Mouse (Mus musculus) heart, embryonic 11.5 days (tissue): ENCODE measurements around the gene Wnt6. TPM values are rescaled to one million over a fixed set of nuclear protein-coding genes. Genes with fewer than 3 reads are reported as not detected.
"Not testable (repeated sequence)": the region's sequence is repeated elsewhere in the genome, so short reads cannot be mapped to it uniquely, and the experiment has no call there.

ENCODE experiments used
- ATAC-seq: fragments of 200-750 bp; cut with Nextera tagmentation; replicated peaks from 2 replicates; pipeline ENCODE4 v1.8.0; 2017; ENCODE audit warnings: moderate library complexity; ENCODE audit not compliant: insufficient number of reproducible peaks, low FRiP score, low TSS enrichment
- H3K27ac ChIP-seq: fragments of 300-500 bp; sonication (generic); 2 replicates; pipeline ENCODE4 v1.5.1; 2014; ENCODE audit warnings: mild to moderate bottlenecking, low read depth, low read length
- H3K27me3 ChIP-seq: fragments of 300-500 bp; sonication (generic); 2 replicates; pipeline ENCODE4 v1.6.1; 2014; ENCODE audit warnings: mild to moderate bottlenecking, low read length, mixed read lengths; ENCODE audit not compliant: control insufficient read depth, insufficient read depth
- H3K36me3 ChIP-seq: fragments of 300-500 bp; sonication (generic); 2 replicates; pipeline ENCODE4 v1.6.1; 2014; ENCODE audit warnings: mild to moderate bottlenecking, low read length, moderate library complexity, mixed read lengths; ENCODE audit not compliant: control insufficient read depth, insufficient read depth
- H3K4me1 ChIP-seq: fragments of 300-500 bp; sonication (generic); 2 replicates; pipeline ENCODE4 v1.6.1; 2014; ENCODE audit warnings: low read length; ENCODE audit not compliant: control insufficient read depth, insufficient read depth
- H3K4me2 ChIP-seq: fragments of 300-500 bp; sonication (generic); 2 replicates; pipeline ENCODE4 v1.6.1; 2014; ENCODE audit warnings: mild to moderate bottlenecking, moderate library complexity
- H3K4me3 ChIP-seq: fragments of 300-500 bp; sonication (generic); 2 replicates; pipeline ENCODE4 v1.5.1; 2014; ENCODE audit warnings: low read depth, low read length
- H3K9ac ChIP-seq: fragments of 300-500 bp; sonication (generic); 2 replicates; pipeline ENCODE4 v1.6.1; 2014; ENCODE audit warnings: mild to moderate bottlenecking, low read depth, low read length, moderate library complexity
- H3K9me3 ChIP-seq: fragments of 300-500 bp; sonication (generic); replicated peaks from 2 replicates; pipeline ENCODE4 v1.6.1; 2016; ENCODE audit warnings: low read length; ENCODE audit not compliant: control insufficient read depth
- WGBS: fragments of 180-500 bp; shearing (Covaris S2); extraction: QIAGEN DNeasy Blood & Tissue Kit; methylation state at CpG from one replicate; pipeline ENCODE4 v1.1.7; 2014; ENCODE audit not compliant: insufficient replicate concordance; 5-methylcytosine and 5-hydroxymethylcytosine counted together
- polyA plus RNA-seq: library from polyadenylated mRNA; unstranded; fragments of >200 nt; fragmentation: Nextera tagmentation; extraction: Ambion mirVana; gene quantifications from 2 replicates; pipeline ENCODE4 v1.2.1, GENCODE M21; 2014

The Wnt6 gene
- polyA plus RNA-seq, 1 experiment from 2014 or later: 0.46 TPM

GRCm38 (mm10) chr1:74805843-74806242 lies 34.2 kb downstream of the Wnt6 start:
- no peaks in the 10 kb centered on the region for H3K9me3 ChIP-seq
- no peak for ATAC-seq
- peaks cover 92% of the 10 kb centered on the region for H3K27me3 ChIP-seq
- H3K36me3 ChIP-seq: no peaks in the 10 kb centered on the region
- no peak overlapping the region for H3K4me3 ChIP-seq
- WGBS: 7% methylated on average over 5 of the region's 5 CpGs
- no peak overlapping the region for H3K4me2 ChIP-seq
- no peak overlapping the region for H3K9ac ChIP-seq
- H3K4me1 ChIP-seq: peaks cover 26% of the 10 kb centered on the region
- H3K27ac ChIP-seq: no peak overlapping the region

- H3K9me3 ChIP-seq: no peaks in the 10 kb centered on the region
- WGBS: under 1% methylated on average over 37 of the region's 38 CpGs
- peak overlapping the region; percentile 66 for H3K4me2 ChIP-seq
- H3K27ac ChIP-seq: no peak overlapping the region
- ATAC-seq: no peak
- H3K27me3 ChIP-seq: peaks cover 88% of the 10 kb centered on the region
- peaks cover 26% of the 10 kb centered on the region for H3K4me1 ChIP-seq
- no peaks in the 10 kb centered on the region for H3K36me3 ChIP-seq
- H3K9ac ChIP-seq: 0 out of 2 replicates have a peak overlapping the region, but pooled peaks have one; percentile 16
- H3K4me3 ChIP-seq: peak overlapping the region; percentile 30
These were observed 34.9 kb downstream of the Wnt6 start for GRCm38 (mm10) chr1:74806360-74807311.

- WGBS: 5% methylated on average over 23 of the region's 23 CpGs
- H3K9me3 ChIP-seq: no peaks in the 10 kb centered on the region
- ATAC-seq: no peak
- H3K27me3 ChIP-seq: peaks cover 85% of the 10 kb centered on the region
- H3K4me1 ChIP-seq: peaks cover 26% of the 10 kb centered on the region
- H3K36me3 ChIP-seq: no peaks in the 10 kb centered on the region
- H3K27ac ChIP-seq: no peak overlapping the region
- H3K4me2 ChIP-seq: peak overlapping the region; percentile 30; the same call in 1 of the 2 replicates
- H3K4me3 ChIP-seq: 0 out of 2 replicates have a peak overlapping the region, but pooled peaks have one; percentile 3
- H3K9ac ChIP-seq: no peak overlapping the region
These were observed 35.9 kb downstream of the Wnt6 start for GRCm38 (mm10) chr1:74807551-74808071.

- peak overlapping the region; percentile 8; the same call in 1 of the 2 replicates for H3K4me3 ChIP-seq
- peaks cover 22% of the 10 kb centered on the region for H3K4me1 ChIP-seq
These were observed 36.4 kb downstream of the Wnt6 start for GRCm38 (mm10) chr1:74808078-74808477.

GRCm38 (mm10) chr1:74809007-74809406 lies 37.3 kb downstream of the Wnt6 start:
- H3K9me3 ChIP-seq: no peaks in the 10 kb centered on the region
- no peak overlapping the region for H3K4me2 ChIP-seq
- H3K27me3 ChIP-seq: peaks cover 73% of the 10 kb centered on the region
- no peak overlapping the region for H3K4me3 ChIP-seq
- no peaks in the 10 kb centered on the region for H3K36me3 ChIP-seq
- H3K27ac ChIP-seq: no peak overlapping the region
- WGBS: 58% methylated on average over 10 of the region's 10 CpGs
- no peak overlapping the region for H3K9ac ChIP-seq
- no peak for ATAC-seq
- peaks cover 16% of the 10 kb centered on the region for H3K4me1 ChIP-seq

More at GRCm38 (mm10) chr1:74808078-74808477, 36.4 kb downstream of the Wnt6 start:
- no peaks in the 10 kb centered on the region for H3K36me3 ChIP-seq
- peaks cover 80% of the 10 kb centered on the region for H3K27me3 ChIP-seq
- H3K9me3 ChIP-seq: no peaks in the 10 kb centered on the region
- 1% methylated on average over 16 of the region's 16 CpGs for WGBS
- ATAC-seq: no peak; the same call in 1 of the 2 replicates
- H3K4me2 ChIP-seq: peak overlapping the region; percentile 43
- H3K9ac ChIP-seq: no peak overlapping the region
- H3K27ac ChIP-seq: no peak overlapping the region

- H3K27me3 ChIP-seq: peaks cover 14% of the 10 kb centered on the region
- no peaks in the 10 kb centered on the region for H3K36me3 ChIP-seq
- no peak overlapping the region for H3K27ac ChIP-seq
- no peaks in the 10 kb centered on the region for H3K4me1 ChIP-seq
- 64% methylated on average over 9 of the region's 9 CpGs for WGBS
- no peaks in the 10 kb centered on the region for H3K9me3 ChIP-seq
- H3K4me3 ChIP-seq: no peak overlapping the region
- no peak overlapping the region for H3K4me2 ChIP-seq
- no peak overlapping the region for H3K9ac ChIP-seq
- ATAC-seq: no peak
These were observed 43.4 kb downstream of the Wnt6 start for GRCm38 (mm10) chr1:74814931-74815647.

GRCm38 (mm10) chr1:74815965-74816364 lies 44.3 kb downstream of the Wnt6 start:
- not testable (repeated sequence) for H3K36me3 ChIP-seq, H3K4me2 ChIP-seq, H3K4me3 ChIP-seq, H3K27ac ChIP-seq, H3K4me1 ChIP-seq, H3K9ac ChIP-seq, ATAC-seq, H3K9me3 ChIP-seq
- 87% methylated on average over 6 of the region's 6 CpGs for WGBS
- H3K27me3 ChIP-seq: 0 out of 2 replicates have a peak, but pooled peaks cover 10% of the 10 kb centered on the region

- 8% methylated on average over 38 of the region's 38 CpGs for WGBS
- H3K4me1 ChIP-seq: no peaks in the 10 kb centered on the region
- peak overlapping the region; percentile 92 for H3K9ac ChIP-seq
- H3K4me2 ChIP-seq: peak overlapping the region; percentile 61
- peak overlapping the region; percentile 77 for H3K4me3 ChIP-seq
- peak; percentile 70 for ATAC-seq
- H3K36me3 ChIP-seq: no peaks in the 10 kb centered on the region
- H3K27ac ChIP-seq: peak overlapping the region; percentile 84
- no peaks in the 10 kb centered on the region for H3K9me3 ChIP-seq
- H3K27me3 ChIP-seq: 0 out of 2 replicates have a peak, but pooled peaks cover 8% of the 10 kb centered on the region
These were observed 45.0 kb downstream of the Wnt6 start for GRCm38 (mm10) chr1:74816612-74817199.
